Mouse (Mus musculus): ENCODE measurements around the gene Aff2. TPM values are rescaled to one million over a fixed set of nuclear protein-coding genes. Genes with fewer than 3 reads are reported as not detected.

The Aff2 gene
- total RNA-seq, 2 experiments from 2014 or later: 0.56 to 0.64 TPM

GRCm38 (mm10) chrX:69698840-69699239 lies 338.7 kb downstream of the Aff2 start:
- intact Hi-C loops (cut with DNase I): no loop called here
- no peak for DNase-seq

GRCm38 (mm10) chrX:69738972-69739371 lies 378.9 kb downstream of the Aff2 start:
- intact Hi-C loops (cut with DNase I): no loop called here
- DNase-seq: no peak

GRCm38 (mm10) chrX:69744962-69745597 lies 385.0 kb downstream of the Aff2 start:
- no peak for DNase-seq
- intact Hi-C loops (cut with DNase I): no loop called here

GRCm38 (mm10) chrX:69801890-69802439 lies 441.9 kb downstream of the Aff2 start:
- intact Hi-C loops (cut with DNase I): no loop called here
- DNase-seq: no peak

- intact Hi-C loops (cut with DNase I): no loop called here
- no peak for DNase-seq
These were observed 442.4 kb downstream of the Aff2 start for GRCm38 (mm10) chrX:69802481-69802880.

GRCm38 (mm10) chrX:69811798-69812197 lies 451.7 kb downstream of the Aff2 start:
- intact Hi-C loops (cut with DNase I): no loop called here
- no peak for DNase-seq

GRCm38 (mm10) chrX:69815054-69815453 lies 455.0 kb downstream of the Aff2 start:
- no peak for DNase-seq
- intact Hi-C loops (cut with DNase I): no loop called here

GRCm38 (mm10) chrX:69817679-69818078 lies 457.6 kb downstream of the Aff2 start:
- intact Hi-C loops (cut with DNase I): no loop called here
- no peak for DNase-seq

GRCm38 (mm10) chrX:69818188-69818587 lies 458.1 kb downstream of the Aff2 start:
- intact Hi-C loops (cut with DNase I): no loop called here
- no peak for DNase-seq

- DNase-seq: no peak
- intact Hi-C loops (cut with DNase I): no loop called here
These were observed 507.5 kb downstream of the Aff2 start for GRCm38 (mm10) chrX:69867601-69868000.

- intact Hi-C loops (cut with DNase I): loop anchor here (10.0 kb wide), 1 partner anchor 57 kb away; no protein-coding TSS in a partner anchor
- no peak for DNase-seq
These were observed 531.6 kb downstream of the Aff2 start for GRCm38 (mm10) chrX:69891713-69892112.

Measured in gastrocnemius, postnatal 36 days (tissue).